Mouse (Mus musculus): ENCODE data around the gene Necab3. TPM values are rescaled to one million over a fixed set of nuclear protein-coding genes. Genes with fewer than 3 reads are reported as not detected.

Necab3 gene
- polyA plus RNA-seq, 1 experiment from 2014 or later = 0.29 TPM

GRCm38 (mm10) chr2:154563612-154564170, 5.0 kb upstream of the Necab3 start:
- no peaks in the 10 kb centered on the region for H3K27me3 ChIP-seq (replicated peaks; ENCODE audit: control insufficient read depth, insufficient read depth, low read length)
- H3K4me1 ChIP-seq (replicated peaks; ENCODE audit: control insufficient read depth, insufficient read depth, low read length) = peaks cover 2% of the 10 kb centered on the region
- H3K9ac ChIP-seq (ENCODE audit: low read depth, low read length) = no peak overlapping the region
- H3K9me3 ChIP-seq (ENCODE audit: control insufficient read depth) = no peaks in the 10 kb centered on the region
- ATAC-seq = no peak
- H3K36me3 ChIP-seq (ENCODE audit: control insufficient read depth, insufficient read depth) = peaks cover 14% of the 10 kb centered on the region; the same call in 1 of the 2 replicates
- no peak overlapping the region for H3K4me2 ChIP-seq (replicated peaks; ENCODE audit: low read depth)
- WGBS = 89% methylated on average over 22 of the region's 22 CpGs
- no peak overlapping the region for H3K4me3 ChIP-seq (ENCODE audit: low read depth, low read length)
- H3K27ac ChIP-seq (ENCODE audit: low read depth, low read length) = no peak overlapping the region
- TF ChIP-seq CTCF (IDR thresholded peaks at IDR 0.05; ENCODE audit: low read depth) = no peak

DNA sequence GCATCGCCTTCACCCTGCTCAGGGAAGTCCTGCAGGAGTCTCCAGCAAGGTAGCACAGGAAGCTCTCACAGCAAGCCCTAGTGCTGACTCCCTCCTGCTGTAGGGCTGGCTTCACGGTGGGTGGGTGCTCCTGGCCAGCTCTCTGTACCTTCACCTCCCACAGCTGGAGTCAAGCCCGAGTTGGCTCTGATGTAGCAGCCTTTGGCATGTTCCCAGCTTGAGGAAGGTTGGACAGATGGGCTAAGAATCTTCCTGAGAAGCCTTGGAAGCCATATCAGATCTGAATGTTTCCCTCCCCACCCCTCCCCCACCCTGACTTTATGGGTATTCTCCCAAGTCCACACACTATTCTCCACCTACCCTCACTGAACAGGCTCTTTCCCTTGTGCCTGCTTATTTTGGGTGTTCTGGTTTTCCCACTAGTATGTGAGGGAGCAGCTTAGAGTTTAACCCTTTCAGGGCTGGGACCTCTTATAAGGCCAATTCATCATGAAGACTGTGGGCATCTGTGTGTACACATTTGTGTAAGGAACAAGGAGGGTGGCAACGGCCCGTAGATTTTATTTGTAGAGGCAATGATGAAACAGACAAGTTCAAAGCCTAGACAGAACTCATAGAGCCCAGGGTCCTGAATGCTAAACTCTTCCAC, 1.4 kb downstream of the Necab3 start:
- Histone ChIP-seq H3K4me2 (replicated peaks; ENCODE audit: low read depth) (no peak overlapping the region), H3K36me3 (ENCODE audit: control insufficient read depth, insufficient read depth) (peaks cover 7% of the 10 kb centered on the region; the same call in 1 of the 2 replicates), H3K27me3 (replicated peaks; ENCODE audit: control insufficient read depth, insufficient read depth, low read length) (peaks cover under 1% of the 10 kb centered on the region; the same call in 1 of the 2 replicates), H3K27ac (ENCODE audit: low read depth, low read length) (no peak overlapping the region), H3K4me3 (ENCODE audit: low read depth, low read length) (no peak overlapping the region), H3K9me3 (ENCODE audit: control insufficient read depth) (no peaks in the 10 kb centered on the region), H3K9ac (ENCODE audit: low read depth, low read length) (no peak overlapping the region), H3K4me1 (replicated peaks; ENCODE audit: control insufficient read depth, insufficient read depth, low read length) (peaks cover 8% of the 10 kb centered on the region)
- TF ChIP-seq CTCF (IDR thresholded peaks at IDR 0.05; ENCODE audit: low read depth) = no peak
- WGBS = 47% methylated on average over 5 of the region's 5 CpGs
- no peak for ATAC-seq

GRCm38 (mm10) chr2:154555235-154555634, 3.5 kb downstream of the Necab3 start:
- Histone ChIP-seq H3K36me3 (ENCODE audit: control insufficient read depth, insufficient read depth) (no peaks in the 10 kb centered on the region), H3K4me3 (ENCODE audit: low read depth, low read length) (no peak overlapping the region), H3K9ac (ENCODE audit: low read depth, low read length) (no peak overlapping the region), H3K27me3 (replicated peaks; ENCODE audit: control insufficient read depth, insufficient read depth, low read length) (peaks cover 12% of the 10 kb centered on the region), H3K27ac (ENCODE audit: low read depth, low read length) (no peak overlapping the region), H3K4me2 (replicated peaks; ENCODE audit: low read depth) (no peak overlapping the region), H3K9me3 (ENCODE audit: control insufficient read depth) (no peaks in the 10 kb centered on the region), H3K4me1 (replicated peaks; ENCODE audit: control insufficient read depth, insufficient read depth, low read length) (peaks cover 13% of the 10 kb centered on the region)
- WGBS = 96% methylated on average over 6 of the region's 6 CpGs
- no peak for TF ChIP-seq CTCF (IDR thresholded peaks at IDR 0.05; ENCODE audit: low read depth)
- ATAC-seq = no peak

- Histone ChIP-seq H3K9me3 (ENCODE audit: control insufficient read depth) (no peaks in the 10 kb centered on the region), H3K36me3 (ENCODE audit: control insufficient read depth, insufficient read depth) (no peaks in the 10 kb centered on the region), H3K27ac (ENCODE audit: low read depth, low read length) (no peak overlapping the region), H3K4me2 (replicated peaks; ENCODE audit: low read depth) (peak overlapping the region; percentile 60), H3K27me3 (replicated peaks; ENCODE audit: control insufficient read depth, insufficient read depth, low read length) (peaks cover 16% of the 10 kb centered on the region), H3K9ac (ENCODE audit: low read depth, low read length) (no peak overlapping the region), H3K4me3 (ENCODE audit: low read depth, low read length) (peak overlapping the region; percentile 16), H3K4me1 (replicated peaks; ENCODE audit: control insufficient read depth, insufficient read depth, low read length) (peaks cover 6% of the 10 kb centered on the region; the same call in 1 of the 2 replicates)
- TF ChIP-seq CTCF (IDR thresholded peaks at IDR 0.05; ENCODE audit: low read depth) = peak; percentile 80
- ATAC-seq = peak; percentile 15; the same call in 1 of the 2 replicates
- 29% methylated on average over 27 of the region's 27 CpGs for WGBS
These were observed 6.2 kb downstream of the Necab3 start for GRCm38 (mm10) chr2:154552424-154552907.

- Histone ChIP-seq H3K36me3 (ENCODE audit: control insufficient read depth, insufficient read depth) (no peaks in the 10 kb centered on the region), H3K9ac (ENCODE audit: low read depth, low read length) (no peak overlapping the region), H3K27me3 (replicated peaks; ENCODE audit: control insufficient read depth, insufficient read depth, low read length) (peaks cover 16% of the 10 kb centered on the region), H3K4me2 (replicated peaks; ENCODE audit: low read depth) (peak overlapping the region; percentile 60), H3K4me1 (replicated peaks; ENCODE audit: control insufficient read depth, insufficient read depth, low read length) (peaks cover 6% of the 10 kb centered on the region; the same call in 1 of the 2 replicates), H3K27ac (ENCODE audit: low read depth, low read length) (no peak overlapping the region), H3K9me3 (ENCODE audit: control insufficient read depth) (no peaks in the 10 kb centered on the region), H3K4me3 (ENCODE audit: low read depth, low read length) (peak overlapping the region; percentile 16)
- ATAC-seq = no peak
- WGBS = 44% methylated on average over 21 of the region's 21 CpGs
- TF ChIP-seq CTCF (IDR thresholded peaks at IDR 0.05; ENCODE audit: low read depth) = no peak
These were observed 6.8 kb downstream of the Necab3 start for GRCm38 (mm10) chr2:154551927-154552326.

DNA sequence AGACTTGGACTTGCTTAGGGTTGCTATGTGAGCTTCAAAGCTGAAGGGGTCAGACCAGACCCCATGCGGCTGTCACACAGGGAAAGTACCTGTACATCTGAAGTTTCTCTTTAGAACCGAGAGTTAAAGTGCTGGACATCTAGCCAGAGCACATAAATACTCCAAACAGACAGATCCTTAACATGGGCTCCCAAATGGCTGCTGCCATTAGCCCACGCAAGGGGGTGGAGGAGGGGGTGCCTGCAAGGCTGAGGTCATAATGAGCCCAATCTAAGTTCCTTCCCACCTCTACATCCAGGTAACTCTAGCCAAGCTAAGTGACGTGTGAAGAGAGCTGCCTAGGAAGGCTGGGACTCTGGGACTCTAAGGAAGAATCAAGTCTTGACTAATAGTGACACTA, 7.2 kb downstream of the Necab3 start, which contains the start of gene Actl10:
TSS of gene Actl10 (plus strand) at position 301 of the 400 bp plus-strand sequence.
- no peak within 1 kb of the TSS for H3K27ac ChIP-seq (ENCODE audit: low read depth, low read length)
- H3K4me3 ChIP-seq (ENCODE audit: low read depth, low read length) = peak within 1 kb of the TSS; percentile 16
- ATAC-seq = no peak
- no peaks in the 10 kb centered on the region for H3K9me3 ChIP-seq (ENCODE audit: control insufficient read depth)
- H3K4me1 ChIP-seq (replicated peaks; ENCODE audit: control insufficient read depth, insufficient read depth, low read length) = peaks cover 6% of the 10 kb centered on the region; the same call in 1 of the 2 replicates
- no peak within 1 kb of the TSS for H3K9ac ChIP-seq (ENCODE audit: low read depth, low read length)
- H3K27me3 ChIP-seq (replicated peaks; ENCODE audit: control insufficient read depth, insufficient read depth, low read length) = peaks cover 16% of the 10 kb centered on the region
- no peaks in the 10 kb centered on the region for H3K36me3 ChIP-seq (ENCODE audit: control insufficient read depth, insufficient read depth)
- WGBS = 83% methylated on average over 4 of the region's 4 CpGs
- TF ChIP-seq CTCF (IDR thresholded peaks at IDR 0.05; ENCODE audit: low read depth) = no peak
- H3K4me2 ChIP-seq (replicated peaks; ENCODE audit: low read depth) = peak within 1 kb of the TSS; percentile 60

Measured in intestine, postnatal 0 days (tissue).